Mouse (Mus musculus): ENCODE data around the gene Gm2056.
"Not testable (repeated sequence)": the region's sequence is repeated elsewhere in the genome, so short reads cannot be mapped to it uniquely, and the experiment has no call there.

Gene Gm2056

DNA sequence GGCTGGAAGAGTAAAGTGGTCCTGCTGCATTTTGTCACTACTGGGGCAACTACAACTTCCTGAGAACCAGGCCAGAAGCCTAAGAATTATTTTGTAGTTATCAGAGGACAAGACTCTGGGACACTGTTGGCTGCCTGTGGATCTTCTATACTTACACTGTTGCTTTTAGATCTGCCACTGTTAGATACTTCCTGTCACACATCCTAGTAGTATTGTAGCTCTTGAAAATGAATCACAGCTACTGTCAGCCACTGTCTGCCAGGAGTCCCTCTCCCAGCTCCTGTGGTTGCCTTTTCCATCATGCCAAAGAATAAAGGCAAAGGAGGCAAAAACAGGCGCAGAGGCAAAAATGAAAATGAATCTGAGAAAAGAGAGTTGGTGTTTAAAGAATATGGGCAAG, at the start of gene Gm2056:
Gm2056 (plus strand) TSS at position 301 of the 400 bp plus-strand sequence.
- DNase-seq (ENCODE audit: low spot score) = not testable (repeated sequence)

DNA sequence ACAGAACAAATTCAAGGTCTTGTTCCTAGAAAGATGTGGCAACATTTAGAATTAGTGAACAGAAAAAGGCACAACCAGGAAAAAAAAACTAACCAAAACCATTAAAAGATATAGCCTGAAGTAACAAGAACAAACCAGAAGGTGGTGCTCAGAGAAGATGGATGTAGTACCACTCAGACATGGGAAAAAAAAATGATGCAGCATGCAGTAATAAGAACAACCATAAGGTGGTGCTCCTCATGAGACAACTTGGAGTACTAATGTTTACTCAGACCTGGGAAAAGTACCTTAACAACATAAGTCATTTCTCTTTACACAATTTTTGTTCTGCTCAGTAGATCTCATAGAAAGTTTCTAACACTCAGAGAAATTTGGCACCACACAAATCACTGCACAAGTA, 42.8 kb upstream of the Gm2056 start:
- DNase-seq (ENCODE audit: low spot score) = not testable (repeated sequence)

DNA sequence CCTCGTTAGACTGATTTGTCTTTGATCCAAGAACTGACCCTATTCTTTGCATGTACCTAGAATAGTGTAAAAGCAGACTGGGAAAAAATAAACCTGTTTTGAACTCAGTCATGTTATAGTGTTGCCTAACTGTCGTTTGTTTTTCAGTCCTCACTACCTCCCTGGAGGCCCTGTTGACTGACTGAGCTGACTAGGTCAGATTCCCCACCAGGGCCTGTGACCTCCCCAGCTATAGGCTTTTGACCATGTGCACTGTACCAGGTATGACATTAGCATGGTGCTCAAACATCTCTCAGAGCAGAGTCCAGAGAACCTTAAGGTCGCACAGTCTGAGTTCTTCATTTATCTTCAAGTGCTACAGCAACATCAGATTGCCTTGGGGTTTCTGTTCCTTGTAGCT, 22.7 kb upstream of the Gm2056 start:
- DNase-seq (ENCODE audit: low spot score) = not testable (repeated sequence)

DNA sequence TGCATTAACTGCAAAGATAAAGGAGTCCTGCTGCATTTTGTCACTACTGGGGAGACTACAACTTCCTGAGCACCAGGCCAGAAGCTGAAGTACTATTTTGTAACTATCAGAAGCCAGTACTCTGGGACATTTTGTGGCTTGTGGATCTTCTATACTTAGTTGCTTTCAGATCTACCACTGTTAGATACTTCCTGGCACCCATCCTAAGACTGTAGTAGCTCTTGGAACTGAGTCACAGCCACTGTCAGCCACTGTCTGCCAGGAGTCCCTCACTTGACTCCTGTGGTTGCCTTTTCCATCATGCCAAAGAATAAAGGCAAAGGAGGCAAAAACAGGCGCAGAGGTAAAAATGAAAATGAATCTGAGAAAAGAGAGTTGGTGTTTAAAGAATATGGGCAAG, 15.3 kb upstream of the Gm2056 start, which contains the start of gene Gm2075:
Gm2075 (plus strand) TSS at position 301 of the 400 bp plus-strand sequence.
- not testable (repeated sequence) for DNase-seq (ENCODE audit: low spot score)

DNA sequence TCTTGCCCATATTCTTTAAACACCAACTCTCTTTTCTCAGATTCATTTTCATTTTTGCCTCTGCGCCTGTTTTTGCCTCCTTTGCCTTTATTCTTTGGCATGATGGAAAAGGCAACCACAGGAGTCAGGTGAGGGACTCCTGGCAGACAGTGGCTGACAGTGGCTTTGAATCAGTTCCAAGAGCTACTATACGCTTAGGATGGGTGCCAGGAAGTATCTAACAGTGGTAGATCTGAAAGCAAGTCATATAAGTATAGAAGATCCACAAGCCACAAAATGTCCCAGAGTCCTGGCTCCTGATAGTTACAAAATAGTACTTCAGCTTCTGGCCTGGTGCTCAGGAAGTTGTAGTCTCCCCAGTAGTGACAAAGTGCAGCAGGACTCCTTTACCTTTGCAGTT, 8.1 kb upstream of the Gm2056 start, which contains the start of gene Gm6803:
Gm6803 (minus strand) TSS at position 101 of the 400 bp plus-strand sequence.
- DNase-seq (ENCODE audit: low spot score) = not testable (repeated sequence)

DNA sequence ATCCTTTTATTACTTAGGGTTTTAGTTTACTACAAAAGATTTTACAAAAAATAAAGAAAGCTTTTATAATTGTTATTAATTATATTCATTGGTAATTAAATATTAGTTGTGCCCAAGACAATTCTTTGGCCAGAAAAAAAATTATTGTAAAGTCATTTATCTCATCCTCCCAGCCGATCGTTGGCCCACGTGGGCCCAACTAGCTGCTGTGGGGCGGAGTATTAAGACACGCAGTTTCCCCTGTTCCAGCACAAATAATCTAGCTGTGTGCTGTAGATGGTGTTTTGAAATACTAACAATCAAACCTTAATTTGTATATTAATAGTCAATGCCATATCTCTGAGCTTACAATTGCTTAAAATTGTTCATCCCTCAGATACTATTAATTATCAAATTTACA, 5.4 kb downstream of the Gm2056 start:
- DNase-seq (ENCODE audit: low spot score) = not testable (repeated sequence)

DNA sequence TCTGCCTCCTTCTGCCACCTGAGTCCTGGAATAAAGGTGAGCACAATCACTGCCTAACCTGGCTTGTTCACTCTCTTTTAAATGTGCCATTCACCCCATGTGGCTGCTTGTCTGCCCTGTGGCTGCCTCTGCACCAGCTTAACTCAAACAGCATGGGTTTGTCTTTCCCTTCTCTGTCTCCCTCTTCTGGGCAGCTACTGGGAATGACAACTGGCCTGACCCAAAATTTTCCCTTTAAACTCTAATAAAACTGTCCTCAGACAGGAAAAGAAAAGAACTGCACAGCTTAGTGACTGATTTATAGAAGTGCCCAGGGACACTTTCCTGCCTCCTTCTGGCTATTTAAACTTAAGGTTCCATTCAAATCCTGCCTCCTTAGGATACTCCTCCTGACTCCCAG, 12.3 kb downstream of the Gm2056 start:
- not testable (repeated sequence) for DNase-seq (ENCODE audit: low spot score)

DNA sequence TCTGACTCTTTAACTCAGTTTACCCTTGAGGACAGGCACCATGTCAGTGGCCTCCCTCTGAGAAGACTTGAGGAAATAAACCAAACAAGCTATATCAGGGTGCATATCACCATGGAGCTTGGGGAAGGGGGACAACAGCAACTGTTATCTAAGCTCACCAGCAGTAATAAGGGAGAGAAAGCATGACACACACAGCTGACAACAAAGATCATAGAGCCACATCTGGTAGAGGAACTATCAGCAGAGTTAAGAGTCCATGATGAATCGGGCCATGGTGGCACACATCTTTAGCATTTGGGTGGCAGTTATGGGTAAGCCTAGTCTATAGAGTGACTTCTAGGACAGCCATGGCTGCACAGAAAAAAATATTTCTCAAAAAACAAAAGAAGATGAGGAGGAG, 12.9 kb downstream of the Gm2056 start:
- DNase-seq (ENCODE audit: low spot score) = not testable (repeated sequence)

DNA sequence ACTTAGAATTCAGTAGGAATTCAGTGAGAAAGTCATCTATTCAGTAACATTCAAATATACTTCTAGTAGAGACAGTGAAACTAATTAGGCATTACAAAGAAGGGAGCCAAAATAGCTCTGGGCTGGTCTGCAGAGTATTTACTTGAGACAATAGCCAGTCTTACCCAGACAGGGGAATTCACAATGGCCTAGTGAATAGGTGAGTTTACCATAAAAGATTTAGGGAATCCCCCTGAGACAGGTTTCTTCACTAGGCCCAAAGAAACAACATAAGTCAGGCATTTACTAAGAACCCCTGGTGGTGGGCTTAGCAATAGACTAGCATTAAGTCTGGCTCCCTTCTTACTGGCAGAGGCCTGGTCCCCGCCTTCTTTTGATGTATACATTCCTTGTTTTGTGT, 18.4 kb downstream of the Gm2056 start:
- not testable (repeated sequence) for DNase-seq (ENCODE audit: low spot score)

Measured in yolk sac, embryonic 10.5 days (tissue).